Mouse (Mus musculus) cerebellum, adult 9-11 months (tissue): ENCODE results near the gene Gm14085.
A peak's percentile ranks its signal among the peaks of the same experiment; 100 is the strongest.

Experiments
- DNase-seq: peaks from one replicate; pipeline ENCODE4 v3.0.0; 2022

Gene Gm14085

GRCm38 (mm10) chr2:122562251-122562650, 77.5 kb downstream of the Gm14085 start:
- DNase-seq, result no peak

GRCm38 (mm10) chr2:122569439-122569838, 84.7 kb downstream of the Gm14085 start:
- peak; percentile 16 for DNase-seq

GRCm38 (mm10) chr2:122570430-122570829, 85.7 kb downstream of the Gm14085 start:
- DNase-seq, result no peak

GRCm38 (mm10) chr2:122571326-122571725, 86.6 kb downstream of the Gm14085 start:
- no peak for DNase-seq

- no peak for DNase-seq
These were observed 87.7 kb downstream of the Gm14085 start for GRCm38 (mm10) chr2:122572438-122572837.

- DNase-seq, result peak; percentile 13
These were observed 90.7 kb downstream of the Gm14085 start for GRCm38 (mm10) chr2:122575470-122575869.

GRCm38 (mm10) chr2:122576295-122576694, 91.6 kb downstream of the Gm14085 start:
- DNase-seq, result no peak

- no peak for DNase-seq
These were observed 92.6 kb downstream of the Gm14085 start for GRCm38 (mm10) chr2:122577316-122577715.
